Mouse (Mus musculus) G1E (cell line): ENCODE data around the gene Brinp3.

Source experiments
- CTCF ChIP-seq: IDR thresholded peaks from 2 replicates; pipeline ENCODE4 v1.5.1; 2012; ENCODE audit warnings: low read depth, low read length, inconsistent platforms, mixed read lengths
- POLR2AphosphoS5 ChIP-seq: IDR thresholded peaks from 2 replicates; pipeline ENCODE4 v1.6.1; 2012; ENCODE audit warnings: low read depth, low read length, inconsistent platforms; ENCODE audit not compliant: insufficient replicate concordance

- no peak for TF ChIP-seq CTCF
- no peak for TF ChIP-seq POLR2AphosphoS5
Observed at GRCm38 (mm10) chr1:146807765-146808164, 313.2 kb downstream of the Brinp3 start.
